Mouse (Mus musculus): Measurements from ENCODE around the gene Pla2g2e. TPM values are rescaled to one million over a fixed set of nuclear protein-coding genes. Genes with fewer than 3 reads are reported as not detected.
"Not testable (repeated sequence)": the region's sequence is repeated elsewhere in the genome, so short reads cannot be mapped to it uniquely, and the experiment has no call there.

The Pla2g2e gene
- polyA plus RNA-seq, 1 experiment: not detected

DNA sequence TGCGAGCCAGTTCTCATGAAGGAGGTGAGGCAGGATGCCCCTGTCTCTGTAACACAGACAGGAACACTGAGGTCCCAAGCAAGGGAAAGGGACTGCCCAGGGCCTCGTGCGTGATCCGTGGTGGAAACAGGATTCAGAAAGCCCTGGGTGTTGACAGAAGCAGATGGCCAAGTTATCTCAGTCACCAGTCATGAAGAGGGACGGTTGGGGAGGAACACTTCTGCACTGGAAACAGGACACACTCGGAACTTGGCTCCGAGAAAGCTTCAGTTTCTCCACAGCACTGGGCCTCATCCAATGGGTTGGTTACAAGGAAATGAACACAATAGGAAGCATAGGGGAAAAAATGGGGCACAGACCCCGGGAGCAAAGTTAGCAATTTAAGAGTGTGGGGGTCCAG is 1.0 kb downstream of the Pla2g2e start:
- TF ChIP-seq TAL1 (IDR thresholded peaks at IDR 0.05; ENCODE audit: low read length) (no peak), GATA1 (IDR thresholded peaks at IDR 0.05; ENCODE audit: low read length) (no peak)
- Histone ChIP-seq H3K9me3 (ENCODE audit: control insufficient read depth, low read length) (no peaks in the 10 kb centered on the region; the same call in 1 of the 2 replicates), H3K27me3 (ENCODE audit: control insufficient read depth) (no peaks in the 10 kb centered on the region; the same call in 1 of the 2 replicates), H3K4me1 (ENCODE audit: control insufficient read depth) (no peaks in the 10 kb centered on the region), H3K4me3 (replicated peaks) (no peak overlapping the region), H3K36me3 (ENCODE audit: control insufficient read depth) (no peaks in the 10 kb centered on the region)

DNA sequence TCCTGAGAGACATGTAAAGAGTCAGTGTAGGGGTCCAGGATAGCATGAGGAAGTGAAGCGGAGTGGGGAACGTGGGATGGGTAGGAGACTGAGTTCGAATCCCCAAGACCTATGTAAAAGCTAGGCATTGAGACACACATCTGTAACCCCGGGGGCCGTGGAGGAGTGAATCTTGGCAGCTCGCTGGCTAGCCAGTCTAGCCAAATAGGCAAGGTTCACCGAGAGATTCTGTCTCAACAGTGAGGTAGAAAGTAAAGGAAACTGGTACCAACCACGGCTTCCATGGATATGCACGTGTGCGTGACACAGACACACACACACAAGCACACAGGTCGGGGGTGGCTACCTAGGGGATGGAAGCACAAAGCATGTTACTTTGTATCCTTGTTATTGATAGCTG is 2.1 kb downstream of the Pla2g2e start:
- TF ChIP-seq GATA1 (IDR thresholded peaks at IDR 0.05; ENCODE audit: low read length): no peak
- no peak for TF ChIP-seq TAL1 (IDR thresholded peaks at IDR 0.05; ENCODE audit: low read length)
- no peak overlapping the region for H3K4me3 ChIP-seq (replicated peaks)
- no peaks in the 10 kb centered on the region; the same call in 1 of the 2 replicates for H3K27me3 ChIP-seq (ENCODE audit: control insufficient read depth)
- H3K4me1 ChIP-seq (ENCODE audit: control insufficient read depth): no peaks in the 10 kb centered on the region
- no peaks in the 10 kb centered on the region; the same call in 1 of the 2 replicates for H3K9me3 ChIP-seq (ENCODE audit: control insufficient read depth, low read length)
- H3K36me3 ChIP-seq (ENCODE audit: control insufficient read depth): no peaks in the 10 kb centered on the region

DNA sequence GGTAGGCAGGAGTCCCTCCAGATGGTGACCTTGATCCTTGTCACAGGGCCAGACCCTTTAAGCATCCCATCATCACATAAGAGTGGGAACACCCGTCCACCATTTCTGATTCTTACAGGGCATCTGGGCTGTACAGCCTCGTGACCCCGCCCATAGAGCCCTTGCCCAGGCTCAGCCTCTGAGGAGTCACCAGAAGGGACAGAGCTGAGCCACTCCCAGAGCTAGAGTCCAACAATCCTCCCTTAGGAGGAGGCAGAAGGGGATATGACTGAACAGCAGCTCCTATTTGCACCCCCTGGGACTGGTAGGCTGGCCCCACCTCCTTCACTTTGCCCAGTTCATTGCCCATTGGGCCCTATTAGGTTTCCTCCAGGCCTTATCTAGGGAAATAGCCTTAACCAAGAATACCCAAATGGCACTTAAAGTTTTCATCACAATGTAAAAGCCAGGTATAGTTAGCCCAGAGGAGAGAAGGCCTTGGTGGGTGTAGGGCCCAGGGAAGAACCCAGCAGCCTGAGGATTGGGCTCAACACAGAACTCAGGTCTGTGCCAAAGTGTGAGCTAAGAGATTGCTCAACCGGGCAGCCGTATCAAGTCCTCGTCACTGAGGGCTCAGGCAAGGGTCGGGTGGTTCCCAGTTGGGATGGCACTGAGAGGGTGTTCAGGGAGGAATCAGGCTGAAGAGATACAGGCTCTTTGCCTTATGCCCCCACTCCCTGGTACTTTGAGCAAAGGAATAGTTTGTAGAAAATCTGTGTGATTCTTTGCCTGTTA is 3.3 kb downstream of the Pla2g2e start:
- TF ChIP-seq GATA1 (IDR thresholded peaks at IDR 0.05; ENCODE audit: low read length) (no peak), TAL1 (IDR thresholded peaks at IDR 0.05; ENCODE audit: low read length) (no peak)
- H3K4me1 ChIP-seq (ENCODE audit: control insufficient read depth): no peaks in the 10 kb centered on the region
- no peaks in the 10 kb centered on the region for H3K9me3 ChIP-seq (ENCODE audit: control insufficient read depth, low read length)
- H3K27me3 ChIP-seq (ENCODE audit: control insufficient read depth): no peaks in the 10 kb centered on the region; the same call in 1 of the 2 replicates
- H3K4me3 ChIP-seq (replicated peaks): no peak overlapping the region
- H3K36me3 ChIP-seq (ENCODE audit: control insufficient read depth): no peaks in the 10 kb centered on the region

DNA sequence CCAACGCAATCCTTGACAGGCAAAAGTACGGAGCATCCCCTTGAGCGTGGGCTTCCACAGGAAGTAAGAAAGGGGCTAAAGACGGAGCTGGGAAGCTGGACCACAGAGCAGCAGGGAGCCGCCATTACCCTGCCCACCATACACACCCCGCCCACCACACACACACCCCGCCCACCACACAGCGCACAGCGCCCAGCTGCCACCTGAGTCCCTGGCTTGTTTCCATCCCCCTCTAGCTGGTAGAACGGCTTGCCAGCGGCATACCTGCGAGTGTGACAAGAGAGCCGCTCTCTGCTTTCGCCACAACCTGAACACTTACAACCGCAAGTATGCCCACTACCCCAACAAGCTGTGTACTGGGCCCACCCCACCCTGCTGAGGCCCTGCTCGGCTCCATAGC is 4.4 kb downstream of the Pla2g2e start:
- no peaks in the 10 kb centered on the region; the same call in 1 of the 2 replicates for H3K27me3 ChIP-seq (ENCODE audit: control insufficient read depth)
- H3K4me3 ChIP-seq (replicated peaks): no peak overlapping the region
- no peaks in the 10 kb centered on the region for H3K4me1 ChIP-seq (ENCODE audit: control insufficient read depth)
- H3K9me3 ChIP-seq (ENCODE audit: control insufficient read depth, low read length): no peaks in the 10 kb centered on the region
- no peaks in the 10 kb centered on the region for H3K36me3 ChIP-seq (ENCODE audit: control insufficient read depth)
- no peak for TF ChIP-seq TAL1 (IDR thresholded peaks at IDR 0.05; ENCODE audit: low read length)
- TF ChIP-seq GATA1 (IDR thresholded peaks at IDR 0.05; ENCODE audit: low read length): no peak

DNA sequence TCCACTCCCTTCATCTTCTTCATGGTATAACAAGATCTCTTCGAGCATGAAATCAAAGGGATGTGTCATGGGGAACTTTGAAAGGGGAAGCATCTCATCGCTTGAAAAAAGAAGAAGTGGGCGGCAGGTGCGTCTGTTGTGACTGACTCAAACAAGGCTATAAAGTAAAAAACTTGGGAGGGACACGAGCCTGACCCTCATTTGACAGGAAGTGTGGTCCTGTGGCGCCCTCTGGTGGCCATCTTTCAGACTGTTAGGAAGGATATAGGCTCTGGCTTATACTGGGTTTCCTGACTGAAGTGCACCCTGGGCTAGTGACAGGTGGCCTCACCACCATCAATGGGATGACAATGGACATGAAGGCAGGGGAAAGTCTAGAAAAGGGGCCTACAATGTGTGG is 6.5 kb downstream of the Pla2g2e start:
- Histone ChIP-seq H3K27me3 (ENCODE audit: control insufficient read depth) (no peaks in the 10 kb centered on the region; the same call in 1 of the 2 replicates), H3K4me1 (ENCODE audit: control insufficient read depth) (no peaks in the 10 kb centered on the region)
- TF ChIP-seq TAL1 (IDR thresholded peaks at IDR 0.05; ENCODE audit: low read length) (no peak), GATA1 (IDR thresholded peaks at IDR 0.05; ENCODE audit: low read length) (no peak)

DNA sequence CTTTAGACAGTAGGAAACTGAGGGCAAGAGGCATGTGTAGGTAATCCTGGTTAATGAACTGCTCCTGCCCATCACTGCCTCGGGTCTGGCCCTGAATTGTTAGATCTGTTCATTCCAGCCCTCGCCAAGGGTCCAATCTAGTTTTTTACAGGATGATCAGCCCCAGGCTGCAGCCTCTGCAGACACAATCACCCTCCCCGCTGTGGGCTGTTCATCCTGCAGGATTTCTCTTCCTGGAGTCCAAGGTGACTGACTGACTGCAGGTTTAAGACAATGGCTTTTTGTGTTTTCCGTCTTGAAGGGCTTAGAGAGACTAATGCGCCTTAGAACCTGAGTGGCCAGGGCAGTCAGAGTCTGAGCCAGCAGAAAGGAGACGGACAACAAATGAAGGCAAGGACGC is 11.4 kb downstream of the Pla2g2e start:
- H3K36me3 ChIP-seq (ENCODE audit: control insufficient read depth): no peaks in the 10 kb centered on the region; the same call in 1 of the 2 replicates
- no peaks in the 10 kb centered on the region for H3K27me3 ChIP-seq (ENCODE audit: control insufficient read depth)
- H3K4me3 ChIP-seq (replicated peaks): no peak overlapping the region
- H3K9me3 ChIP-seq (ENCODE audit: control insufficient read depth, low read length): no peaks in the 10 kb centered on the region
- no peak for TF ChIP-seq TAL1 (IDR thresholded peaks at IDR 0.05; ENCODE audit: low read length)
- no peak for TF ChIP-seq GATA1 (IDR thresholded peaks at IDR 0.05; ENCODE audit: low read length)
- no peaks in the 10 kb centered on the region for H3K4me1 ChIP-seq (ENCODE audit: control insufficient read depth)

More for the DNA sequence above, 6.5 kb downstream of the Pla2g2e start:
- no peaks in the 10 kb centered on the region for H3K36me3 ChIP-seq (ENCODE audit: control insufficient read depth)
- no peak overlapping the region for H3K4me3 ChIP-seq (replicated peaks)
- no peaks in the 10 kb centered on the region for H3K9me3 ChIP-seq (ENCODE audit: control insufficient read depth, low read length)

DNA sequence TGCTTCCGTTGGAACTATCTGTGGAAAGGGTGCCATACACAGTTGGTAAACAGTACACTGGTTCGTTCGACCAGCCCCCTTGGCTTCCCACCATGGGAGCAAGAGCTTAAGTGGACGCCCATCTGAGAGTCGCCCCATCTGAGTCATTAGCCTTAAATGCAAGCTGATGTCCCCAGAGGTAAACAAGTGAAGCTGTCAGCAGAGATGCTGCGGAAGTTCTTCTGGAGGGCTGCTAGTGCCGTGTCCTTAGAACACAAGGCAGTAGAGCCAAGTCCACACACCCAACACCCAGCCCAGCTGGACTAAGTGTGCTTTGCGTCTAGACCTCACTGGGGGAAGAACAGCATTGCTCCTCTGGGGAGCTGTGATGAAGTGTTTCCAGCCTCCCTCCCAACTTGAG is 11.9 kb downstream of the Pla2g2e start:
- Histone ChIP-seq H3K4me1 (ENCODE audit: control insufficient read depth) (no peaks in the 10 kb centered on the region), H3K36me3 (ENCODE audit: control insufficient read depth) (no peaks in the 10 kb centered on the region; the same call in none of the 2 replicates), H3K9me3 (ENCODE audit: control insufficient read depth, low read length) (no peaks in the 10 kb centered on the region), H3K4me3 (replicated peaks) (no peak overlapping the region), H3K27me3 (ENCODE audit: control insufficient read depth) (no peaks in the 10 kb centered on the region)
- TF ChIP-seq TAL1 (IDR thresholded peaks at IDR 0.05; ENCODE audit: low read length) (no peak), GATA1 (IDR thresholded peaks at IDR 0.05; ENCODE audit: low read length) (no peak)

DNA sequence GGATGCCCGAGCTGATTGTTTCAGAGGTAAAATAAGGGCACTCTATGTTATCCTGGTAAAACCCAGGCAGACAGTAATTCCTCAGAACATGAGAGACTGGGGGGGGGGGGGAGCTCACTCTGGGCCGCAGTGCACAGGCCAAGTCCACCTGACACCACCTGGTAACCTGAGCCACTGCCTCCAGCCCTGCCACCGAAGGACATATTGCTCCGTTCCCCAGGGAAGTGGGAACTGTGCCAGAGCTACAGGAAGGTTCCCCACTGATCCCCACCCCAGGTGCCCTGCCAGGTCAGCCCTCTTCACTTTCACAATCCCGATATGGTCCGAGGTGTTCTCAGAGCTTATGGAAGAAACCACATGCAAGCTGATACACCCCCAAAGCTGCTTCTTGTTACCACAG is 14.9 kb downstream of the Pla2g2e start:
- H3K4me1 ChIP-seq (ENCODE audit: control insufficient read depth): no peaks in the 10 kb centered on the region

DNA sequence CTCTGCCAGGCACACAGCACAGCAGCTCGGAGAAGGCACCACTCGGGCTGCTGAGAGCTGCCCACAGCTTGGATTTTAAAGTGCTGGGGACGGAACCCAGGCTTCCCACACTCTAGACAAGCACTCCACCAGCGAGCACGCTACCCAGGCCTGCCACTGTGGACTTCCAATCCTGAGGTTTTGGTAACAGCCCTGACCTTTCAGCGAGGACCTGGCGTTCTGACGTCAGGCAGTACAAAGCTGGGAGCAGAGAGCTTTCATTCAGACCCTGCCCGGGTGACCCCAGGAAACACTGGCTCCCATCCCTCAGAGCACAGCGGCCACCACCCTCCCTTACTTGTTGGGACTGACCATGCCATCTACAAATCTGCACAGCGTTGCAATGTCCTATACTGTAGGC is 16.0 kb downstream of the Pla2g2e start:
- not testable (repeated sequence) for H3K9me3 ChIP-seq (ENCODE audit: control insufficient read depth, low read length); H3K27me3 ChIP-seq (ENCODE audit: control insufficient read depth); H3K4me1 ChIP-seq (ENCODE audit: control insufficient read depth); H3K4me3 ChIP-seq (replicated peaks)
- peaks cover 21% of the 10 kb centered on the region for H3K36me3 ChIP-seq (ENCODE audit: control insufficient read depth)

More for the DNA sequence above, 14.9 kb downstream of the Pla2g2e start:
- no peak overlapping the region for H3K4me3 ChIP-seq (replicated peaks)
- H3K36me3 ChIP-seq (ENCODE audit: control insufficient read depth): peaks cover 15% of the 10 kb centered on the region
- no peaks in the 10 kb centered on the region for H3K27me3 ChIP-seq (ENCODE audit: control insufficient read depth)
- no peak for TF ChIP-seq GATA1 (IDR thresholded peaks at IDR 0.05; ENCODE audit: low read length)
- no peak for TF ChIP-seq TAL1 (IDR thresholded peaks at IDR 0.05; ENCODE audit: low read length)
- no peaks in the 10 kb centered on the region for H3K9me3 ChIP-seq (ENCODE audit: control insufficient read depth, low read length)
